12 mouse cellular contexts compared by ENCODE assay signal in genomic region chr11:32404708-32405107, GRCm38 (mm10). TPM values are rescaled to one million over a fixed set of nuclear protein-coding genes. Genes with fewer than 3 reads are reported as not detected.
DNase-seq lines count a peak whose midpoint lies in the region; ATAC-seq lines count a peak whose summit lies in the region.
"Had no signal": no experiment of that assay in that cellular context is flagged by ENCODE, and none has a peak within 500 bp of the region (broad histone marks: within the 10 kb centered on the region; RNA-seq: fewer than 3 reads in every experiment).

No protein-coding gene starts in this region.

- no peak overlapping the region for H3K4me2 ChIP-seq in kidney, embryonic 14.5 days (replicated peaks; ENCODE audit: low read depth, low read length)
- no peak overlapping the region for H3K4me2 ChIP-seq in midbrain, embryonic 15.5 days

- 84% methylated on average over 3 of the region's 3 CpGs for WGBS in kidney, embryonic 14.5 days
- WGBS in midbrain, embryonic 15.5 days = 89% methylated on average over 3 of the region's 3 CpGs

- DNase-seq in adrenal gland, adult 2 months = peak; percentile 49
- no peak for DNase-seq in adrenal gland, postnatal 10 days
- peak; percentile 17 to 22 for DNase-seq in kidney, adult 8-10 months
- peak; percentile 60 for DNase-seq in NIH3T3 (ENCODE audit: low read depth)
- DNase-seq in left cerebral cortex, postnatal 4 days = no peak
- no peak for DNase-seq in right cerebral cortex, postnatal 14 days
- DNase-seq: cerebellum, adult 2 months; liver; lung, postnatal 14 days had no signal

- no peaks in the 10 kb centered on the region for H3K27me3 ChIP-seq in kidney, embryonic 14.5 days (ENCODE audit: control insufficient read depth, insufficient read depth, low read length)
- no peaks in the 10 kb centered on the region for H3K27me3 ChIP-seq in midbrain, embryonic 15.5 days (replicated peaks)

- peaks cover 34% of the 10 kb centered on the region for H3K36me3 ChIP-seq in kidney, embryonic 14.5 days (ENCODE audit: control insufficient read depth, insufficient read depth, low read length)
- H3K36me3 ChIP-seq in midbrain, embryonic 15.5 days (replicated peaks) = peaks cover 10% of the 10 kb centered on the region

- no peak for ATAC-seq in kidney, embryonic 14.5 days (ENCODE audit: low FRiP score, low TSS enrichment)
- ATAC-seq in midbrain, embryonic 15.5 days (replicated peaks) = no peak

- intact Hi-C loops in left cerebral cortex, postnatal 4 days (cut with DNase I) = no loop called here

- no peak overlapping the region for H3K27ac ChIP-seq in kidney, embryonic 14.5 days (ENCODE audit: low read depth, low read length)
- peak overlapping the region; percentile 43; the same call in 1 of the 2 replicates for H3K27ac ChIP-seq in midbrain, embryonic 15.5 days

- no peak overlapping the region for H3K4me3 ChIP-seq in kidney, embryonic 14.5 days (ENCODE audit: low read length)
- H3K4me3 ChIP-seq in midbrain, embryonic 15.5 days = no peak overlapping the region
- H3K4me3 ChIP-seq: erythroblast, embryonic 14.5 days had no signal

- peaks cover 7% of the 10 kb centered on the region; the same call in 1 of the 2 replicates for H3K4me1 ChIP-seq in kidney, embryonic 14.5 days (ENCODE audit: control insufficient read depth, insufficient read depth, low read length)
- H3K4me1 ChIP-seq in midbrain, embryonic 15.5 days = peaks cover 4% of the 10 kb centered on the region

- H3K9me3 ChIP-seq in kidney, embryonic 14.5 days (ENCODE audit: control insufficient read depth, low read length) = no peaks in the 10 kb centered on the region
- H3K9me3 ChIP-seq in midbrain, embryonic 15.5 days = no peaks in the 10 kb centered on the region

- no peak overlapping the region for H3K9ac ChIP-seq in kidney, embryonic 14.5 days (ENCODE audit: low read depth, low read length)
- H3K9ac ChIP-seq in midbrain, embryonic 15.5 days = no peak overlapping the region

RNA-seq across cellular contexts. Expression of gene Ubtd2, which starts 50.5 kb away (rescaled TPM):
- 10 to 100 TPM; 12.2 to 14.4 TPM for total RNA-seq in adrenal gland, adult 2 months (2021)
- polyA plus RNA-seq in adrenal gland, adult 2 months (2012; rRNA removed) = 4.7 and 4.9 TPM in 2 replicates
- 10 to 100 TPM; 19.0 to 21.0 TPM for total RNA-seq in adrenal gland, postnatal 10 days (2021)
- 47.9 and 61.5 TPM in 2 replicates for polyA plus RNA-seq in kidney, embryonic 14.5 days (2014; fragmentation: Nextera tagmentation; extraction: Ambion mirVana)
- 48.7 and 49.4 TPM in 2 replicates for polyA plus RNA-seq in midbrain, embryonic 15.5 days (2015; fragmentation: Nextera tagmentation; extraction: Ambion mirVana)
- total RNA-seq in left cerebral cortex, postnatal 4 days (2021) = 10 to 100 TPM; 65.6 to 68.6 TPM

RNA-seq across cellular contexts. Expression of gene Sh3pxd2b, which starts 57.1 kb away (rescaled TPM):
- total RNA-seq in adrenal gland, adult 2 months (2021) = 1 to 10 TPM; 5.2 to 7.4 TPM
- polyA plus RNA-seq in adrenal gland, adult 2 months (2012; rRNA removed) = 3.0 and 3.4 TPM in 2 replicates
- total RNA-seq in adrenal gland, postnatal 10 days (2021) = 10 to 100 TPM; 14.9 to 17.2 TPM
- polyA plus RNA-seq in kidney, embryonic 14.5 days (2014; fragmentation: Nextera tagmentation; extraction: Ambion mirVana) = 19.1 and 25.2 TPM in 2 replicates
- 26.1 and 27.0 TPM in 2 replicates for polyA plus RNA-seq in midbrain, embryonic 15.5 days (2015; fragmentation: Nextera tagmentation; extraction: Ambion mirVana)
- total RNA-seq in left cerebral cortex, postnatal 4 days (2021) = 10 to 100 TPM; 43.8 to 48.2 TPM

Comparison
In these comparisons a context has a peak if more than half of its experiments do, and no peak if none do; other contexts are left out.
1. DNase-seq: peak in adrenal gland, adult 2 months (single experiment), kidney, adult 8-10 months (2 of 2) and NIH3T3 (single experiment); none in adrenal gland, postnatal 10 days (single experiment), left cerebral cortex, postnatal 4 days (single experiment) and right cerebral cortex, postnatal 14 days (single experiment).